Mouse (Mus musculus): ENCODE results near the gene Mest. TPM values are rescaled to one million over a fixed set of nuclear protein-coding genes. Genes with fewer than 3 reads are reported as not detected.
A peak's percentile ranks its signal among the peaks of the same experiment; 100 is the strongest.

Mest gene
- polyA plus RNA-seq, 1 experiment from 2014 or later: 1,312 TPM

MicroRNAs encoded within 50 kb of the gene (microRNA counts, 519-probe panel; counts per million panel counts)
- microRNA mmu-miR-335-3p: 2,895 counts per million, percentile 69 among the panel's probes with 10 or more counts
- microRNA mmu-miR-335-5p: 4,305 counts per million, percentile 95 among the panel's probes with 10 or more counts

Small RNA genes lying within 50 kb of the gene (microRNA-seq; reads per million reads assigned to microRNA genes)
- gene Mir335 (ENCODE audit: borderline number of aligned reads): 43,274 reads per million, percentile 99 among the genes with 10 or more reads in this experiment

Other genes with a start within 250 kb of the Mest start
- gene Tmem209, start 213.8 kb upstream of the Mest start, polyA plus RNA-seq (2015; fragmentation: Nextera tagmentation; extraction: Ambion mirVana): 27.5 and 29.1 TPM in 2 replicates
- 0.14 and 0.52 TPM in 2 replicates for gene Ssmem1, start 213.7 kb upstream of the Mest start, polyA plus RNA-seq (2015; fragmentation: Nextera tagmentation; extraction: Ambion mirVana)
- gene Cpa2, start 182.0 kb upstream of the Mest start, polyA plus RNA-seq (2015; fragmentation: Nextera tagmentation; extraction: Ambion mirVana): 3.4 and 5.2 TPM in 2 replicates
- 5.1 and 6.3 TPM in 2 replicates for gene Cpa4, start 155.2 kb upstream of the Mest start, polyA plus RNA-seq (2015; fragmentation: Nextera tagmentation; extraction: Ambion mirVana)
- 0.43 and 1.3 TPM in 2 replicates for gene Cpa5, start 112.5 kb upstream of the Mest start, polyA plus RNA-seq (2015; fragmentation: Nextera tagmentation; extraction: Ambion mirVana)
- gene Cpa1, start 84.3 kb upstream of the Mest start, polyA plus RNA-seq (2015; fragmentation: Nextera tagmentation; extraction: Ambion mirVana): 0.98 and 1.2 TPM in 2 replicates
- 30.9 and 33.1 TPM in 2 replicates for gene Cep41, start 29.8 kb upstream of the Mest start, polyA plus RNA-seq (2015; fragmentation: Nextera tagmentation; extraction: Ambion mirVana)
- 23.9 and 26.6 TPM in 2 replicates for gene Copg2, start 173.2 kb downstream of the Mest start, polyA plus RNA-seq (2015; fragmentation: Nextera tagmentation; extraction: Ambion mirVana)
- 0.29 TPM in 1 of 2 replicates, not detected in the other for gene Tsga13, start 192.0 kb downstream of the Mest start, polyA plus RNA-seq (2015; fragmentation: Nextera tagmentation; extraction: Ambion mirVana)
- 8.4 and 11.9 TPM in 2 replicates for gene Klf14, start 235.5 kb downstream of the Mest start, polyA plus RNA-seq (2015; fragmentation: Nextera tagmentation; extraction: Ambion mirVana)